Mouse (Mus musculus): Measurements from ENCODE around the gene Avil. TPM values are rescaled to one million over a fixed set of nuclear protein-coding genes. Genes with fewer than 3 reads are reported as not detected.

The Avil gene
- total RNA-seq, 2 experiments from 2014 or later = 0.25 TPM; not detected in 1

GRCm38 (mm10) chr10:126979636-126980151 is 20.8 kb upstream of the Avil start:
- intact Hi-C loops (cut with DNase I) = loop anchor here (2.0 kb wide), 1 partner anchor 23 kb away; no protein-coding TSS in a partner anchor
- DNase-seq (ENCODE audit: low spot score in 2 of 2) = peak; percentile 54 to 56

- intact Hi-C loops (cut with DNase I) = no loop called here
- peak; percentile 54 to 58 for DNase-seq (ENCODE audit: low spot score in 2 of 2)
Observed at GRCm38 (mm10) chr10:126980221-126980932, 20.1 kb upstream of the Avil start.

- peak in 1 of 2 experiments; percentile 35 for DNase-seq (ENCODE audit: low spot score in 2 of 2)
- intact Hi-C loops (cut with DNase I) = no loop called here
Observed at GRCm38 (mm10) chr10:126980933-126981530, 19.5 kb upstream of the Avil start.

- intact Hi-C loops (cut with DNase I) = no loop called here
- DNase-seq (ENCODE audit: low spot score in 2 of 2) = no peak
Observed at GRCm38 (mm10) chr10:126981746-126982145, 18.8 kb upstream of the Avil start.

GRCm38 (mm10) chr10:126983193-126983725 is 17.2 kb upstream of the Avil start:
- DNase-seq (ENCODE audit: low spot score in 2 of 2) = no peak
- intact Hi-C loops (cut with DNase I) = no loop called here

GRCm38 (mm10) chr10:126984189-126985004 is 16.1 kb upstream of the Avil start:
- intact Hi-C loops (cut with DNase I) = no loop called here
- no peak for DNase-seq (ENCODE audit: low spot score in 2 of 2)

GRCm38 (mm10) chr10:126985127-126985526 is 15.4 kb upstream of the Avil start:
- DNase-seq (ENCODE audit: low spot score in 2 of 2) = no peak
- intact Hi-C loops (cut with DNase I) = no loop called here

GRCm38 (mm10) chr10:126985579-126985978 is 14.9 kb upstream of the Avil start:
- DNase-seq (ENCODE audit: low spot score in 2 of 2) = no peak
- intact Hi-C loops (cut with DNase I) = no loop called here

- intact Hi-C loops (cut with DNase I) = no loop called here
- DNase-seq (ENCODE audit: low spot score in 2 of 2) = peak; percentile 64 to 69
Observed at GRCm38 (mm10) chr10:126986541-126986961, 14.0 kb upstream of the Avil start.

- DNase-seq (ENCODE audit: low spot score in 2 of 2) = no peak
- intact Hi-C loops (cut with DNase I) = no loop called here
Observed at GRCm38 (mm10) chr10:126987183-126988118, 13.1 kb upstream of the Avil start.

GRCm38 (mm10) chr10:126988513-126989165 is 11.9 kb upstream of the Avil start:
- DNase-seq (ENCODE audit: low spot score in 2 of 2) = no peak
- intact Hi-C loops (cut with DNase I) = no loop called here

- peak; percentile 84 to 86 for DNase-seq (ENCODE audit: low spot score in 2 of 2)
- intact Hi-C loops (cut with DNase I) = loop anchor here (1.0 to 5.0 kb wide), 2 partner anchors 42 to 71 kb away; partner anchors contain the start of gene Tsfm
Observed at GRCm38 (mm10) chr10:126990313-126991056, 10.0 kb upstream of the Avil start.

GRCm38 (mm10) chr10:126991676-126992075 is 8.8 kb upstream of the Avil start:
- no peak for DNase-seq (ENCODE audit: low spot score in 2 of 2)
- intact Hi-C loops (cut with DNase I) = loop anchor here (5.0 kb wide), 1 partner anchor 41 kb away; the partner anchor contains the start of gene Tsfm

- intact Hi-C loops (cut with DNase I) = loop anchor here (5.0 kb wide), 1 partner anchor 39 kb away; the partner anchor contains the start of gene Tsfm
- no peak for DNase-seq (ENCODE audit: low spot score in 2 of 2)
Observed at GRCm38 (mm10) chr10:126993621-126994020, 6.9 kb upstream of the Avil start.

- intact Hi-C loops (cut with DNase I) = no loop called here
- DNase-seq (ENCODE audit: low spot score in 2 of 2) = no peak
Observed at GRCm38 (mm10) chr10:126997340-126998113, 3.0 kb upstream of the Avil start.

GRCm38 (mm10) chr10:127001297-127001696 is 788 bp downstream of the Avil start:
- intact Hi-C loops (cut with DNase I) = no loop called here
- no peak for DNase-seq (ENCODE audit: low spot score in 2 of 2)

- intact Hi-C loops (cut with DNase I) = no loop called here
- no peak for DNase-seq (ENCODE audit: low spot score in 2 of 2)
Observed at GRCm38 (mm10) chr10:127002056-127002455, 1.5 kb downstream of the Avil start.

Measured in left cerebral cortex, postnatal 25 days (tissue).